Mouse (Mus musculus) midbrain, embryonic 16.5 days (tissue): ENCODE data around the gene Ube2v1. TPM values are rescaled to one million over a fixed set of nuclear protein-coding genes. Genes with fewer than 3 reads are reported as not detected.

Source experiments
- ATAC-seq: fragments of 200-750 bp; cut with Nextera tagmentation; 2 replicates; pipeline ENCODE4 v1.8.0; 2017; ENCODE audit warnings: moderate TSS enrichment
- H3K27ac ChIP-seq: fragments of 300-500 bp; sonication (generic); 2 replicates; pipeline ENCODE4 v1.5.1; 2014; ENCODE audit warnings: mild to moderate bottlenecking, low read length, mixed read lengths
- H3K27me3 ChIP-seq: fragments of 300-500 bp; sonication (generic); 2 replicates; pipeline ENCODE4 v1.6.1; 2014; ENCODE audit warnings: low read depth, low read length, mixed read lengths; ENCODE audit not compliant: control insufficient read depth, insufficient read depth
- H3K36me3 ChIP-seq: fragments of 300-500 bp; sonication (generic); 2 replicates; pipeline ENCODE4 v1.6.1; 2014; ENCODE audit warnings: mild to moderate bottlenecking, low read length, moderate library complexity, mixed read lengths; ENCODE audit not compliant: control insufficient read depth, insufficient read depth
- H3K4me1 ChIP-seq: fragments of 300-500 bp; sonication (generic); 2 replicates; pipeline ENCODE4 v1.6.1; 2014; ENCODE audit warnings: mild to moderate bottlenecking, low read length, mixed read lengths; ENCODE audit not compliant: control insufficient read depth, insufficient read depth
- H3K4me2 ChIP-seq: fragments of 300-500 bp; sonication (generic); 2 replicates; pipeline ENCODE4 v1.6.1; 2014; ENCODE audit warnings: mild to moderate bottlenecking, low read length, mixed read lengths
- H3K4me3 ChIP-seq: fragments of 300-500 bp; sonication (generic); 2 replicates; pipeline ENCODE4 v1.5.1; 2014; ENCODE audit warnings: low read depth, mild to moderate bottlenecking, low read length, moderate library complexity, mixed read lengths
- H3K9ac ChIP-seq: fragments of 300-500 bp; sonication (generic); 2 replicates; pipeline ENCODE4 v1.6.1; 2014; ENCODE audit warnings: low read depth, low read length, mixed read lengths
- H3K9me3 ChIP-seq: fragments of 300-500 bp; sonication (generic); replicated peaks from 2 replicates; pipeline ENCODE4 v1.6.1; 2014; ENCODE audit warnings: mild to moderate bottlenecking, low read length, mixed read lengths; ENCODE audit not compliant: control insufficient read depth, poor library complexity, severe bottlenecking
- WGBS: fragments of 180-500 bp; shearing (Covaris S2); extraction: QIAGEN DNeasy Blood & Tissue Kit; methylation state at CpG from one replicate; pipeline ENCODE4 v1.1.7; 2014; 5-methylcytosine and 5-hydroxymethylcytosine counted together
- polyA plus RNA-seq: library from polyadenylated mRNA; unstranded; fragments of >200 nt; fragmentation: Nextera tagmentation; extraction: Ambion mirVana; gene quantifications from 2 replicates; pipeline ENCODE4 v1.2.1, GENCODE M21; 2015

Gene Ube2v1
- polyA plus RNA-seq, 1 experiment from 2014 or later, result 344 TPM

DNA sequence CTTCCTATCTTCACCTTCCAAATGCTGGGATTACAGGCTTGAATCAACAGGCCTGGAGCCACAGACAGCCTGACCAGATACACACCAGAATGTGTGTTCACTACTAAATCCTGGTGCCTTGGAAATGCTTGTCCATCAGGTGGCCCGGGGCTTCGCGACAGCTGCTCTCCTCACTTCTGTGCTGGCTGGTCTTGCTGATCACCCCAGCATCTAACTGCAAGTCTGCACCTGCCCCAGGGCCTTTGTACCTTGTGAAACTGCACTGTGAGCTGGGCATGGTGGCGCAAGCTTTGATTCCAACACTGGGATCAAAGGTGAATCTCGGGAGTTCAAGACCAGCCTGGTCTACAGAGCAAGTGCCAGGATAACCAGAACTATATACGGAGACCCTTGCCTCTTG lies 10.3 kb upstream of the Ube2v1 start:
- ATAC-seq, result no peak
- no peaks in the 10 kb centered on the region for H3K4me1 ChIP-seq
- H3K4me2 ChIP-seq, result no peak overlapping the region
- 94% methylated on average over 6 of the region's 6 CpGs for WGBS
- peaks cover 4% of the 10 kb centered on the region for H3K36me3 ChIP-seq
- H3K27ac ChIP-seq, result no peak overlapping the region
- H3K27me3 ChIP-seq, result no peaks in the 10 kb centered on the region
- no peaks in the 10 kb centered on the region for H3K9me3 ChIP-seq
- H3K4me3 ChIP-seq, result no peak overlapping the region
- no peak overlapping the region for H3K9ac ChIP-seq

GRCm38 (mm10) chr2:167641337-167641736 lies 9.4 kb upstream of the Ube2v1 start:
- H3K9me3 ChIP-seq, result no peaks in the 10 kb centered on the region
- H3K4me2 ChIP-seq, result no peak overlapping the region
- peaks cover 4% of the 10 kb centered on the region for H3K36me3 ChIP-seq
- ATAC-seq, result no peak
- H3K27ac ChIP-seq, result no peak overlapping the region
- 51% methylated on average over 8 of the region's 8 CpGs for WGBS
- H3K9ac ChIP-seq, result no peak overlapping the region
- no peaks in the 10 kb centered on the region for H3K27me3 ChIP-seq
- H3K4me3 ChIP-seq, result no peak overlapping the region
- H3K4me1 ChIP-seq, result no peaks in the 10 kb centered on the region

DNA sequence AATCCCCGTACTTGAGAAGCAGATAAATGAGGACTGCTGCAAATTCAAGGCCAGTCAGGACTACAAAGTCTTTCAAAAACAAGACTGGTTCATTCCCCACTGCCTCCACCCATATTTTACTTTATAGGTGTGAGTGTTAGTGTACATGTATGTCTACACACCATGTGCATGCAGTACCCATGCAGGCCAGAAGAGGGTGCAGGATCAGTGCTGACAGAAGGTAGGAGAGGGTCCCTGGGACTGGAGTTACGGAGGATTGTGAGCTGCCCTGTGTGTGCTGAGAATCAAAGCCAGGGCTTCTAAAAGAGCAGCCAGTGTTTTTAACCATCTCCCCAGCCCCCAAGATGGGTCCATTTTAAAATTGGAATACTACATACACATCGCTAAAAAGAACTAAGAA lies 8.4 kb upstream of the Ube2v1 start:
- Histone ChIP-seq H3K27me3 (no peaks in the 10 kb centered on the region), H3K36me3 (peaks cover 4% of the 10 kb centered on the region), H3K4me1 (no peaks in the 10 kb centered on the region), H3K9me3 (no peaks in the 10 kb centered on the region), H3K4me3 (no peak overlapping the region), H3K9ac (no peak overlapping the region), H3K27ac (no peak overlapping the region), H3K4me2 (no peak overlapping the region)
- WGBS, result 83% methylated on average over 3 of the region's 3 CpGs
- no peak for ATAC-seq

DNA sequence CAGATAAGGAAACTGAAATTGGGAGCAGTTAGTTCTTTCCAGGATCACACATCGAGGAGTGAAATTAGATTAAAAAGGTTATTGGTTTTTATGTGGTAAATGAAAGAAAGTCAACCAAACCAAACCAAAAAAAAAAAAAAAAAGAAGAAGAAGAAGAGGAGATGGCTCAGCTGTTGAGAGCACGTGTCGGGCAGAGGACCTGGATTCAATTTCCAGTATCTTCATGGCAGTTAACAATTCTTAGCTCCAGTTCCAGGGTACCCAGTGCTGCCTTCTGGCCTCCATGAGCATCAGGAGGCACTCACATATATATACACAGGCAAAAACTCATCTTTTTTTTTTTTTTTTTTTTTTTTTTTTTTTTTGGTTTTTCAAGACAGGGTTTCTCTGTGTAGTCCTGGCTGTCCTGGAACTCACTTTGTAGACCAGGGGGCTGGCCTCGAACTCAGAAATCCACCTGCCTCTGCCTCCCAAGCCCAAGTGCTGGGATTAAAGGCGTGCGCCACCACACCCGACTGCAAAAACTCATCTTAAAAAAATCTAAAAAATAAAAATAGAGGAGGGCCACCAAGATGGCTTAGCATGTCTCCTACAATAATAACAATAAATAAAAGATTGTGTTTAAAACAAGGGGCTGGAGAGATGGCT lies 3.1 kb upstream of the Ube2v1 start:
- H3K9ac ChIP-seq, result no peak overlapping the region
- H3K9me3 ChIP-seq, result no peaks in the 10 kb centered on the region
- H3K27me3 ChIP-seq, result no peaks in the 10 kb centered on the region
- peaks cover 20% of the 10 kb centered on the region for H3K4me1 ChIP-seq
- H3K27ac ChIP-seq, result peak overlapping the region; percentile 21; the same call in 1 of the 2 replicates
- no peak for ATAC-seq
- peak overlapping the region; percentile 59 for H3K4me2 ChIP-seq
- H3K36me3 ChIP-seq, result no peaks in the 10 kb centered on the region
- 74% methylated on average over 7 of the region's 7 CpGs for WGBS
- peak overlapping the region; percentile 29 for H3K4me3 ChIP-seq

DNA sequence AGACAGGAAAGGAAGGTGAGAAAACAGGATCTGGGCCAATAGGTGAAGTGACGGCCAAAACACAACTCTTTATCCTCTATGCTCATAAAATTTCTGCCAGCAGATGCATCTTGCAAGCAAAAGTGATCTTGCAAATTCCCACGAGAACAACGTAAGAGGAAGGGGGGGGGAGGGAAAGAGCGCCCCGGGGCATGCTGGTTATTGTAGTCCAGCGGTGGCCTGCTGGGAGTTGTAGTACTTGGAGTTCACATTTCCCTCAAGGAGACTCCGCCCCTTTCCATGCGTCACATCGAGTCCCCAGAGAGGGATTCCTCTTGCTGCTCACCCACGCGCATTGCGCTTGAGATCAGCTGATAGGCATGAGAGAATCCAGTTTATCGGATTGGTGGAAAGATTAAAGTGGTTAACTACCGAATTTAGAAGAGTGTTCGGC lies 2.5 kb upstream of the Ube2v1 start:
- H3K36me3 ChIP-seq, result no peaks in the 10 kb centered on the region
- peak overlapping the region; percentile 40; the same call in 1 of the 2 replicates for H3K9ac ChIP-seq
- WGBS, result 1% methylated on average over 15 of the region's 15 CpGs
- peak overlapping the region; percentile 72 for H3K27ac ChIP-seq
- peak overlapping the region; percentile 29 for H3K4me3 ChIP-seq
- peak; percentile 69 for ATAC-seq
- H3K4me2 ChIP-seq, result peak overlapping the region; percentile 59
- H3K27me3 ChIP-seq, result no peaks in the 10 kb centered on the region
- no peaks in the 10 kb centered on the region for H3K9me3 ChIP-seq
- peaks cover 23% of the 10 kb centered on the region for H3K4me1 ChIP-seq

GRCm38 (mm10) chr2:167633537-167633872 lies 1.6 kb upstream of the Ube2v1 start:
- Histone ChIP-seq H3K36me3 (no peaks in the 10 kb centered on the region), H3K4me1 (peaks cover 30% of the 10 kb centered on the region), H3K9ac (no peak overlapping the region), H3K27me3 (no peaks in the 10 kb centered on the region), H3K27ac (no peak overlapping the region), H3K4me2 (peak overlapping the region; percentile 59; the same call in 1 of the 2 replicates), H3K4me3 (no peak overlapping the region), H3K9me3 (no peaks in the 10 kb centered on the region)
- no peak for ATAC-seq
- WGBS, result 86% methylated on average over 6 of the region's 6 CpGs

GRCm38 (mm10) chr2:167632731-167633536 lies 1.0 kb upstream of the Ube2v1 start:
- Histone ChIP-seq H3K4me2 (peak overlapping the region; percentile 69), H3K9ac (peak overlapping the region; percentile 66), H3K36me3 (no peaks in the 10 kb centered on the region), H3K27ac (peak overlapping the region; percentile 87; the same call in 1 of the 2 replicates), H3K27me3 (no peaks in the 10 kb centered on the region), H3K9me3 (no peaks in the 10 kb centered on the region), H3K4me3 (peak overlapping the region; percentile 63; the same call in 1 of the 2 replicates), H3K4me1 (peaks cover 30% of the 10 kb centered on the region)
- WGBS, result 81% methylated on average over 12 of the region's 12 CpGs
- no peak for ATAC-seq

GRCm38 (mm10) chr2:167631181-167631590 lies 709 bp downstream of the Ube2v1 start:
- Histone ChIP-seq H3K9ac (peak overlapping the region; percentile 80), H3K27ac (peak overlapping the region; percentile 86), H3K9me3 (no peaks in the 10 kb centered on the region), H3K4me3 (peak overlapping the region; percentile 63), H3K4me1 (peaks cover 33% of the 10 kb centered on the region), H3K36me3 (no peaks in the 10 kb centered on the region), H3K27me3 (no peaks in the 10 kb centered on the region), H3K4me2 (peak overlapping the region; percentile 76)
- ATAC-seq, result no peak; the same call in none of the 2 replicates
- 0% methylated on average over 31 of the region's 31 CpGs for WGBS

DNA sequence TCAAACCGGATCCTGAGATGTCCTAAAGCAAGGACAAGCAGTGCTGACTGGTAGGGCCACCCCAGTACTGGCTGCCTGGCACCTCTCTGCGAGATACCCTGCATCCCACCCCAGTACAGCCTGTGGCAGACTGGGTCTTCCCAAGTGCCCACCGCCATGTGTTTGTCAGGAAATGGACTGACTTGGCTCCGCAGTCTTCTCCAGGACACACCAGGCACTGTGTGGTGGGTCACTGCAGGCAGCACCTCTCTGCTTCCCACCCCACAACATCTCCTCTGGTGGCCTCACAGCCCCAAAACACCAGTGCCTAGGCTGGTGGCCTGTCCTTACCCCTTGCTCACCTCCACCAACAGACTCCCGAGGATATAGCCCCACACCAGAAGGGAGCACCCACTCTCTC lies 1.5 kb downstream of the Ube2v1 start:
- 77% methylated on average over 5 of the region's 5 CpGs for WGBS
- Histone ChIP-seq H3K4me2 (peak overlapping the region; percentile 76), H3K4me1 (peaks cover 35% of the 10 kb centered on the region)

More for the DNA sequence above, 1.5 kb downstream of the Ube2v1 start:
- H3K9ac ChIP-seq, result peak overlapping the region; percentile 80
- no peak for ATAC-seq
- peak overlapping the region; percentile 63 for H3K4me3 ChIP-seq
- no peaks in the 10 kb centered on the region for H3K36me3 ChIP-seq
- no peak overlapping the region for H3K27ac ChIP-seq
- H3K27me3 ChIP-seq, result no peaks in the 10 kb centered on the region
- no peaks in the 10 kb centered on the region for H3K9me3 ChIP-seq
